Mouse (Mus musculus) cerebellum, postnatal 10 days (tissue): Measurements from ENCODE around the gene Nipa2.
"Not testable (repeated sequence)": the region's sequence is repeated elsewhere in the genome, so short reads cannot be mapped to it uniquely, and the experiment has no call there.

ENCODE experiments used
- DNase-seq, 2 experiments: peaks; one replicate each; pipeline ENCODE4 v3.0.0; 2021; ENCODE audit warnings: mixed read lengths in 2 of 2

Gene Nipa2

GRCm38 (mm10) chr7:55935025-55935424 lies 27.3 kb downstream of the Nipa2 start:
- DNase-seq: no peak

- no peak for DNase-seq
Measured at GRCm38 (mm10) chr7:55928649-55929048, 33.6 kb downstream of the Nipa2 start.

GRCm38 (mm10) chr7:55927262-55927661 lies 35.0 kb downstream of the Nipa2 start:
- no peak for DNase-seq

- not testable (repeated sequence) for DNase-seq
Measured at GRCm38 (mm10) chr7:55918365-55918764, 43.9 kb downstream of the Nipa2 start.

GRCm38 (mm10) chr7:55912118-55912517 lies 50.2 kb downstream of the Nipa2 start:
- DNase-seq: no peak

GRCm38 (mm10) chr7:55911371-55911770 lies 50.9 kb downstream of the Nipa2 start:
- DNase-seq: no peak

- no peak for DNase-seq
Measured at GRCm38 (mm10) chr7:55910356-55910755, 51.9 kb downstream of the Nipa2 start.

- DNase-seq: no peak
Measured at GRCm38 (mm10) chr7:55909519-55909918, 52.8 kb downstream of the Nipa2 start.

GRCm38 (mm10) chr7:55905449-55905848 lies 56.8 kb downstream of the Nipa2 start:
- DNase-seq: no peak

GRCm38 (mm10) chr7:55903766-55904165 lies 58.5 kb downstream of the Nipa2 start:
- DNase-seq: no peak

- no peak for DNase-seq
Measured at GRCm38 (mm10) chr7:55891797-55892196, 70.5 kb downstream of the Nipa2 start.

- DNase-seq: no peak
Measured at GRCm38 (mm10) chr7:55890731-55891130, 71.5 kb downstream of the Nipa2 start.

- no peak for DNase-seq
Measured at GRCm38 (mm10) chr7:55889996-55890395, 72.3 kb downstream of the Nipa2 start.

GRCm38 (mm10) chr7:55888603-55889002 lies 73.7 kb downstream of the Nipa2 start:
- no peak for DNase-seq
